Mouse (Mus musculus) bone marrow macrophage, adult 2 months (primary cell): ENCODE data around the gene Zfp91.

Source experiments
- CTCF ChIP-seq: IDR thresholded peaks from 2 replicates; pipeline ENCODE4 v1.5.1; 2012; ENCODE audit warnings: low read depth, mild to moderate bottlenecking, low read length, moderate library complexity
- POLR2A ChIP-seq: IDR thresholded peaks from 2 replicates; pipeline ENCODE4 v1.6.1; 2012; ENCODE audit warnings: mild to moderate bottlenecking, low read depth, low read length, borderline replicate concordance

DNA sequence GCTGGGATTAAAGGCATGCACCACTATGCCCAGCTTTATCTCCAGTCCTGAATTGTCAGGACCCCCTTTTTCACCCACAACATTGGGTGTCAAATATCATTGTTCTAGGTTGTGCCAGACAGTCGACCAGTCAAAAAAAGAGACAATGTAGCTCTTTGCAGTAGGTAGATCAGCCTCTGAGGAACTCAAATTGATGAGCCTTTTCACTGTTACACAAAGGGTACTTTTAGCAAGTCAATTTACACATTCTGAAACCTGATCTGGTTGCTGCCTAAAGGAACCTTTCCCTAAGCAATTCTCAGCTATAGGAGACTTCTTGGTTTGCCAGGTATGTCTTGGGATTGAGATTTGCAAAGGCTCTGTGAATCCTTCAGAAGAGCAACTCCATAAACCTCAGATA, 64.9 kb downstream of the Zfp91 start:
- no peak for TF ChIP-seq CTCF
- no peak for TF ChIP-seq POLR2A
